Mouse (Mus musculus) stomach, postnatal 0 days (tissue): ENCODE results near the gene Pfkfb4. TPM values are rescaled to one million over a fixed set of nuclear protein-coding genes. Genes with fewer than 3 reads are reported as not detected.
A peak's percentile ranks its signal among the peaks of the same experiment; 100 is the strongest.

Source experiments
- ATAC-seq: fragments of 200-750 bp; cut with Nextera tagmentation; 2 replicates; pipeline ENCODE4 v1.8.0; 2017; ENCODE audit not compliant: low FRiP score, low TSS enrichment
- DNase-seq: peaks from one replicate; pipeline ENCODE4 v3.0.0-alpha.2; 2016; ENCODE audit warnings: low spot score
- H3K27ac ChIP-seq: fragments of 300-500 bp; sonication (generic); replicated peaks from 2 replicates; pipeline ENCODE4 v1.5.1; 2014; ENCODE audit warnings: mild to moderate bottlenecking, control low read depth
- H3K27me3 ChIP-seq: fragments of 300-500 bp; sonication (generic); 2 replicates; pipeline ENCODE4 v1.6.1; 2014; ENCODE audit warnings: low read length; ENCODE audit not compliant: control insufficient read depth, insufficient read depth
- H3K36me3 ChIP-seq: fragments of 300-500 bp; sonication (generic); 2 replicates; pipeline ENCODE4 v1.6.1; 2014; ENCODE audit warnings: low read length, mixed read lengths; ENCODE audit not compliant: control insufficient read depth, insufficient read depth
- H3K4me1 ChIP-seq: fragments of 300-500 bp; sonication (generic); replicated peaks from 2 replicates; pipeline ENCODE4 v1.6.1; 2014; ENCODE audit warnings: antibody characterized with exemption; ENCODE audit not compliant: control insufficient read depth, insufficient read depth
- H3K4me2 ChIP-seq: fragments of 300-500 bp; sonication (generic); replicated peaks from 2 replicates; pipeline ENCODE4 v1.6.1; 2014; ENCODE audit warnings: low read depth, mild to moderate bottlenecking, control low read depth, moderate library complexity
- H3K4me3 ChIP-seq: fragments of 300-500 bp; sonication (generic); 2 replicates; pipeline ENCODE4 v1.5.1; 2014; ENCODE audit warnings: low read depth, low read length, control low read depth
- H3K9ac ChIP-seq: fragments of 300-500 bp; sonication (generic); 2 replicates; pipeline ENCODE4 v1.6.1; 2014; ENCODE audit warnings: mild to moderate bottlenecking, low read length, control low read depth, mixed read lengths
- H3K9me3 ChIP-seq: fragments of 300-500 bp; sonication (generic); 2 replicates; pipeline ENCODE4 v1.6.1; 2016; ENCODE audit warnings: low read length; ENCODE audit not compliant: control insufficient read depth
- CTCF ChIP-seq: IDR thresholded peaks from 2 replicates; pipeline ENCODE4 v1.5.1; 2016; ENCODE audit warnings: antibody characterized with exemption, low read depth, mild to moderate bottlenecking, moderate library complexity
- EP300 ChIP-seq: optimal IDR thresholded peaks from 2 replicates; pipeline ENCODE3; 2016; ENCODE audit warnings: antibody characterized with exemption
- WGBS: fragments of 180-500 bp; shearing (Covaris S2); extraction: QIAGEN DNeasy Blood & Tissue Kit; methylation state at CpG from one replicate; pipeline ENCODE4 v1.1.7; 2014; 5-methylcytosine and 5-hydroxymethylcytosine counted together
- polyA plus RNA-seq: library from polyadenylated mRNA; unstranded; fragments of >200 nt; fragmentation: Nextera tagmentation; extraction: Ambion mirVana; gene quantifications from 2 replicates; pipeline ENCODE4 v1.2.1, GENCODE M21; 2015

The Pfkfb4 gene
- polyA plus RNA-seq, 1 experiment from 2014 or later: 10.3 TPM

DNA sequence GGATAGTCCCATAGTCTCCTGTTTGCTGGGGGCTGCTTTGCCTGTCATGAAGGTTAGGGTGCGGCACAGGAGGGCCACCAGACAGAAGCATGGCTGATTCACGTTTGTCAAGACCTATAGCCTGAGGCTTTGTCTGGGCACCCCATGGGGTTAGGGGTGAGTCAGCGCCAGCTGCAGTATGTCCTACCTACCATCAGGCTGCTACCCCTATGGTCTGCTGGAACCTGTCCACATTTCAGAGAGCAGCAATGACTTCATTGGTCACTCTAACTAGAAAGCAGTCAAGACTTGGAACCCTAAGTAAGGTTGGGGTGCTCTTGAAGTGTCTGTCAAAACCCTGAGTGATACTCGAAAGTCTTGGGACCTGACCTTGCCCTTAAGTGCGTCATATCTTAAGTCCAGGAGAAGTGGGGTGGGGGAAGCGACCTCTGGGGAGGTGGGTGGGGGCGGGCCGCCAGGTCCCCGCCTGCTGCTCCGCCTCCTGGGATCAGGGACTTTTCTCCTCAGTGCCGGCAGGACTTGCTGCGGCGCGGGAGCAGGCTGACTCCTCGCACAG lies 38.4 kb upstream of the Pfkfb4 start, which contains the start of gene Col7a1:
Col7a1 (plus strand) TSS at position 506 of the 556 bp plus-strand sequence.
- no peak for TF ChIP-seq CTCF
- TF ChIP-seq EP300: no peak
- H3K4me2 ChIP-seq: peak within 1 kb of the TSS; percentile 44
- H3K9ac ChIP-seq: peak within 1 kb of the TSS; percentile 43; the same call in 1 of the 2 replicates
- no peaks in the 10 kb centered on the region for H3K4me1 ChIP-seq
- WGBS: 10% methylated on average over 15 of the region's 15 CpGs
- no peaks in the 10 kb centered on the region for H3K9me3 ChIP-seq
- peak within 1 kb of the TSS; percentile 24; the same call in 1 of the 2 replicates for H3K4me3 ChIP-seq
- H3K27me3 ChIP-seq: no peaks in the 10 kb centered on the region
- no peak for ATAC-seq
- no peak within 1 kb of the TSS for H3K27ac ChIP-seq
- H3K36me3 ChIP-seq: peaks cover 12% of the 10 kb centered on the region
- no peak for DNase-seq

DNA sequence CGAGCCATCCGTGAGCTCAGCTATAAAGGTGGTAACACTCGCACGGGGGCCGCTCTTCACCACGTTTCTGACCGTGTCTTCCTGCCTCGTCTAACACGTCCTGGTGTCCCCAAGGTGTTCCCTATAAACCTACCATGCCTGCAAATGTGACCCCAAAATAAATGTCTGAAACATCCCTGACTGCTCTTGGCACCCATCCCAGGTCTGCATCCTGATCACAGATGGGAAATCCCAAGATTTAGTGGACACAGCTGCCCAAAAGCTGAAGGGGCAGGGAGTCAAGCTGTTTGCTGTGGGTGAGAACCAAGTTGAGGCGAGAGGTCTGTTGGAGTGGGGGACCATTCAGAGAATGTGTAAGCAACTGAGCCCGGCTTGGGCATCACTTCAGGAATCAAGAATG lies 36.3 kb upstream of the Pfkfb4 start:
- H3K9ac ChIP-seq: no peak overlapping the region
- H3K9me3 ChIP-seq: no peaks in the 10 kb centered on the region
- no peak overlapping the region for H3K4me2 ChIP-seq
- H3K27ac ChIP-seq: no peak overlapping the region
- H3K27me3 ChIP-seq: no peaks in the 10 kb centered on the region
- H3K36me3 ChIP-seq: no peaks in the 10 kb centered on the region
- no peaks in the 10 kb centered on the region for H3K4me1 ChIP-seq
- no peak for TF ChIP-seq EP300
- H3K4me3 ChIP-seq: no peak overlapping the region
- ATAC-seq (no peak), DNase-seq (no peak)
- WGBS: 85% methylated on average over 11 of the region's 11 CpGs

DNA sequence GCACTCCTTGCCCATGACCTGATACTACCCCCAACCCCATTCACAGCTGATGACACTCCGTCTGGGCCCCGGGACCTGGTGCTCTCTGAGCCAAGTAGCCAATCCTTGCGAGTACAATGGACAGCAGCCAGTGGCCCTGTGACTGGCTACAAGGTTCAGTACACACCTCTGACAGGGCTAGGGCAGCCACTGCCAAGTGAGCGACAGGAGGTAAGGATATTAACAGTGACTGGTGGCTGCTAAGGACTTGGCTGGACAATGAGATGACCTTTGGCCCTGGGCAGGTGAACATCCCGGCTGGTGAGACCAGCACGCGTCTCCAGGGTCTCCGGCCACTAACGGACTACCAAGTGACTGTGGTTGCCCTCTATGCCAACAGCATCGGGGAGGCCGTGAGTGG lies 35.7 kb upstream of the Pfkfb4 start:
- ATAC-seq (no peak), DNase-seq (no peak)
- Histone ChIP-seq H3K27ac (no peak overlapping the region), H3K9me3 (no peaks in the 10 kb centered on the region), H3K4me3 (no peak overlapping the region), H3K4me1 (no peaks in the 10 kb centered on the region), H3K9ac (no peak overlapping the region), H3K36me3 (no peaks in the 10 kb centered on the region), H3K27me3 (no peaks in the 10 kb centered on the region), H3K4me2 (no peak overlapping the region)
- WGBS: 89% methylated on average over 11 of the region's 11 CpGs
- TF ChIP-seq CTCF: no peak
- TF ChIP-seq EP300: no peak

- no peak for ATAC-seq
- H3K27ac ChIP-seq: no peak overlapping the region
- H3K4me1 ChIP-seq: no peaks in the 10 kb centered on the region
- no peak overlapping the region for H3K4me3 ChIP-seq
- no peaks in the 10 kb centered on the region for H3K9me3 ChIP-seq
- H3K4me2 ChIP-seq: no peak overlapping the region
- no peak for TF ChIP-seq CTCF
- no peak for TF ChIP-seq EP300
- DNase-seq: no peak
- H3K36me3 ChIP-seq: no peaks in the 10 kb centered on the region
- WGBS: 59% methylated on average over 3 of the region's 3 CpGs
- no peaks in the 10 kb centered on the region for H3K27me3 ChIP-seq
- no peak overlapping the region for H3K9ac ChIP-seq
Measured at GRCm38 (mm10) chr9:108963577-108963976, 28.0 kb upstream of the Pfkfb4 start.

DNA sequence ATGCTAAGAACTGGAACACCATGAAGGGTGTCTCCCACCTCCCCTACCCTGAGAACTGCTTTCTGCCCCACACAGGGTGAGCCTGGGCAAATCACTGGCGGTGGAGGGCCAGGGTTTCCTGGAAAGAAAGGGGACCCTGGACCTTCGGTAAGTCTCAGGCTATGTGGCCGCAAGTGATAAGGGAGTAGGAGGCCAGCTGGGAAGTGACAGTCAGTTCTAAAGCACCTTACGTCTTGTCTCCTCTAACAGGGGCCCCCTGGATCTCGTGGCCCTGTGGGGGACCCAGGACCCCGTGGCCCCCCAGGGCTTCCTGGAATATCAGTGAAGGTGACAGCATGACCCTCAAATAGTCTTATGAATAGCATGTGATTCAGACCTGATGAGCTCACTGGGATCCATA lies 27.2 kb upstream of the Pfkfb4 start:
- Histone ChIP-seq H3K9ac (no peak overlapping the region), H3K36me3 (no peaks in the 10 kb centered on the region), H3K27ac (no peak overlapping the region), H3K27me3 (no peaks in the 10 kb centered on the region), H3K4me2 (no peak overlapping the region), H3K4me1 (no peaks in the 10 kb centered on the region), H3K4me3 (no peak overlapping the region), H3K9me3 (no peaks in the 10 kb centered on the region)
- ATAC-seq: no peak
- WGBS: 80% methylated on average over 6 of the region's 6 CpGs
- no peak for TF ChIP-seq CTCF
- DNase-seq: no peak

DNA sequence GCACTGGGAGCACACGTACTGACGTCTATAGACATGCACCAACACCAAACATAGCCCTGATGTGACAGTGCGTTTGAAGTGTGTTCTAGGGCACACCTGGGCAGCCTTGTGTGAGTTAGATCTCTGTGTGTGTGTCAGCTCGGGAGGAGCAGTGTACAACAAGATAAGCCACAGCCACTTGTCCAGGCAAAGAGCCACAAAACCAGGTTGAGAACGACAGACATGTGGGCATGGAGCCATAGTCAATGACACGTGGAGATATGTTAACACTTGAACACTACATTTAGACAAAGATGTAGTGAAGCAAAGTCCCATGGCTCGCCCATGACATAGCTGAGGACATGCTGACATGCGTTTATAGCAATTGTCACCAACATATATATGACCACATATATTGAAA lies 21.0 kb upstream of the Pfkfb4 start:
- Histone ChIP-seq H3K9ac (no peak overlapping the region), H3K27me3 (no peaks in the 10 kb centered on the region), H3K4me1 (no peaks in the 10 kb centered on the region), H3K36me3 (no peaks in the 10 kb centered on the region), H3K4me2 (no peak overlapping the region), H3K4me3 (no peak overlapping the region), H3K9me3 (no peaks in the 10 kb centered on the region), H3K27ac (no peak overlapping the region)
- 69% methylated on average over 8 of the region's 8 CpGs for WGBS
- TF ChIP-seq CTCF (no peak), EP300 (no peak)
- ATAC-seq (no peak), DNase-seq (no peak)
